Mouse (Mus musculus) C2C12 (cell line): ENCODE results near the gene Stat4.

Experiments
- CTCF ChIP-seq: IDR thresholded peaks from one replicate; pipeline ENCODE4 v1.5.1; 2011; ENCODE audit not compliant: control insufficient read depth, insufficient read depth, insufficient read length
- MAX ChIP-seq: IDR thresholded peaks from one replicate; pipeline ENCODE4 v1.6.1; 2011; ENCODE audit warnings: mild to moderate bottlenecking, control low read depth

DNA sequence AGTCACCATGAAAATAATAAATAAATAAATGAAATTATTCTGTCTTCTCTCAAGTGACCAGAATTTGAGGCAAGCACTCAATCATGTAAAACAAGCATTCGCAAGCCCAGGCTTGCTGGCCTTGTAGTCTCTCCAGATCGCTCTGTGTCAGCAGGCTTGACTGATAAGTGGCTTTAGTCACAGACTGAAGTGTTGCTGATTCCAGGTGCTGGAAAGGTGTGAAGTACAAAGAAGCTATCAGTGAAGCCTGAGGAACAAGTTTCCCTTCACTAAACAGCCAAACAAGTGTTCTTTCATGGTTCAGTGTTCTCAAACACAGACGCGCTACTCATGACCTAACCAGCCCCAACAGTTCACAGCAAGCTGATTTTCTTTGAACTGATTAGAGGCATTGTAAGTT is 101.7 kb downstream of the Stat4 start:
- TF ChIP-seq CTCF (no peak), MAX (no peak)
